12 mouse cellular contexts compared by ENCODE assay signal in genomic region chr14:103488659-103489058, GRCm38 (mm10). TPM values are rescaled to one million over a fixed set of nuclear protein-coding genes. Genes with fewer than 3 reads are reported as not detected.
A peak's percentile ranks its signal among the peaks of the same experiment; 100 is the strongest.
DNase-seq lines count a peak whose midpoint lies in the region; ATAC-seq and TF ChIP-seq lines count a peak whose summit lies in the region.
"Had no signal": no experiment of that assay in that cellular context is flagged by ENCODE, and none has a peak within 500 bp of the region (broad histone marks: within the 10 kb centered on the region; RNA-seq: fewer than 3 reads in every experiment).

No protein-coding gene starts in this region.

- TF ChIP-seq EP300 in stomach, postnatal 0 days (optimal IDR thresholded peaks at IDR 0.05): no peak

- intact Hi-C loops in gastrocnemius, postnatal 14 days (cut with DNase I; ENCODE audit: low total_unique reads): no loop called here

- DNase-seq in hindbrain, embryonic 10.5 days (ENCODE audit: low spot score): no peak
- DNase-seq in midbrain, embryonic 10.5 days (ENCODE audit: low spot score): no peak
- DNase-seq in stomach, postnatal 0 days (ENCODE audit: low spot score): no peak
- DNase-seq in adrenal gland, postnatal 4 days (ENCODE audit: low spot score in 2 of 2): no peak
- DNase-seq in gastrocnemius, postnatal 14 days: no peak
- DNase-seq: adrenal gland, adult 8-10 months; cerebellum, postnatal 25 days; kidney, postnatal 14 days had no signal

- peak; percentile 76; the same call in 1 of the 2 replicates for ATAC-seq in hindbrain, embryonic 16.5 days
- 0 out of 2 replicates have a peak, but pooled peaks have one; percentile 54 for ATAC-seq in midbrain, embryonic 15.5 days (replicated peaks)
- ATAC-seq in common myeloid progenitor, adult 5-6 weeks (replicated peaks; ENCODE audit: low read depth, poor library complexity, severe bottlenecking): peak; percentile 63; the same call in 1 of the 2 replicates
- no peak for ATAC-seq in stomach, postnatal 0 days (ENCODE audit: low FRiP score, low TSS enrichment)

- H3K9me3 ChIP-seq in hindbrain, embryonic 16.5 days (ENCODE audit: control insufficient read depth, low read length): peaks cover 11% of the 10 kb centered on the region
- H3K9me3 ChIP-seq in hindbrain, embryonic 10.5 days: peaks cover 18% of the 10 kb centered on the region; the same call in 1 of the 2 replicates
- peaks cover 3% of the 10 kb centered on the region; the same call in 1 of the 2 replicates for H3K9me3 ChIP-seq in midbrain, embryonic 15.5 days
- peaks cover 19% of the 10 kb centered on the region; the same call in 1 of the 2 replicates for H3K9me3 ChIP-seq in midbrain, embryonic 10.5 days (replicated peaks)
- no peaks in the 10 kb centered on the region for H3K9me3 ChIP-seq in stomach, postnatal 0 days (ENCODE audit: control insufficient read depth, low read length)
- H3K9me3 ChIP-seq: heart, embryonic 15.5 days had no signal

- WGBS in hindbrain, embryonic 16.5 days: 57% methylated on average over 3 of the region's 3 CpGs
- WGBS in hindbrain, embryonic 10.5 days: 80% methylated on average over 3 of the region's 3 CpGs
- WGBS in midbrain, embryonic 15.5 days: 58% methylated on average over 3 of the region's 3 CpGs
- 88% methylated on average over 3 of the region's 3 CpGs for WGBS in midbrain, embryonic 10.5 days
- 64% methylated on average over 3 of the region's 3 CpGs for WGBS in stomach, postnatal 0 days

- H3K27me3 ChIP-seq in hindbrain, embryonic 16.5 days (replicated peaks; ENCODE audit: control insufficient read depth, insufficient read depth, low read length): no peaks in the 10 kb centered on the region
- H3K27me3 ChIP-seq in hindbrain, embryonic 10.5 days (ENCODE audit: insufficient read depth, poor library complexity, severe bottlenecking): no peaks in the 10 kb centered on the region
- H3K27me3 ChIP-seq in midbrain, embryonic 15.5 days (replicated peaks): no peaks in the 10 kb centered on the region
- H3K27me3 ChIP-seq in midbrain, embryonic 10.5 days (ENCODE audit: low read depth, poor library complexity, severe bottlenecking): no peaks in the 10 kb centered on the region
- H3K27me3 ChIP-seq in stomach, postnatal 0 days (ENCODE audit: control insufficient read depth, insufficient read depth, low read length): no peaks in the 10 kb centered on the region
- H3K27me3 ChIP-seq: heart, embryonic 15.5 days had no signal

- TF ChIP-seq CTCF in stomach, postnatal 0 days (IDR thresholded peaks at IDR 0.05; ENCODE audit: low read depth): peak; percentile 62

- no peaks in the 10 kb centered on the region for H3K4me1 ChIP-seq in hindbrain, embryonic 16.5 days (ENCODE audit: control insufficient read depth, insufficient read depth, low read depth, low read length)
- no peaks in the 10 kb centered on the region for H3K4me1 ChIP-seq in hindbrain, embryonic 10.5 days (replicated peaks)
- no peaks in the 10 kb centered on the region for H3K4me1 ChIP-seq in midbrain, embryonic 15.5 days
- H3K4me1 ChIP-seq in midbrain, embryonic 10.5 days: no peaks in the 10 kb centered on the region
- H3K4me1 ChIP-seq in stomach, postnatal 0 days (replicated peaks; ENCODE audit: control insufficient read depth, insufficient read depth): no peaks in the 10 kb centered on the region
- H3K4me1 ChIP-seq: heart, embryonic 15.5 days had no signal

- H3K9ac ChIP-seq in hindbrain, embryonic 16.5 days (ENCODE audit: low read depth, low read length): no peak overlapping the region
- H3K9ac ChIP-seq in midbrain, embryonic 15.5 days: no peak overlapping the region
- no peak overlapping the region for H3K9ac ChIP-seq in stomach, postnatal 0 days (ENCODE audit: low read length)
- H3K9ac ChIP-seq: heart, embryonic 15.5 days had no signal

- H3K36me3 ChIP-seq in hindbrain, embryonic 16.5 days (ENCODE audit: control insufficient read depth, insufficient read depth, low read length): no peaks in the 10 kb centered on the region
- no peaks in the 10 kb centered on the region for H3K36me3 ChIP-seq in hindbrain, embryonic 10.5 days
- no peaks in the 10 kb centered on the region for H3K36me3 ChIP-seq in midbrain, embryonic 15.5 days (replicated peaks)
- no peaks in the 10 kb centered on the region for H3K36me3 ChIP-seq in midbrain, embryonic 10.5 days
- H3K36me3 ChIP-seq in stomach, postnatal 0 days (ENCODE audit: control insufficient read depth, insufficient read depth, low read length): no peaks in the 10 kb centered on the region
- H3K36me3 ChIP-seq: heart, embryonic 15.5 days had no signal

- no peak overlapping the region for H3K4me2 ChIP-seq in hindbrain, embryonic 16.5 days (ENCODE audit: low read length)
- H3K4me2 ChIP-seq in midbrain, embryonic 15.5 days: no peak overlapping the region
- no peak overlapping the region for H3K4me2 ChIP-seq in stomach, postnatal 0 days (replicated peaks; ENCODE audit: low read depth)
- H3K4me2 ChIP-seq: heart, embryonic 15.5 days had no signal

- no peak overlapping the region for H3K4me3 ChIP-seq in hindbrain, embryonic 16.5 days (ENCODE audit: low read length)
- no peak overlapping the region for H3K4me3 ChIP-seq in hindbrain, embryonic 10.5 days
- H3K4me3 ChIP-seq in midbrain, embryonic 15.5 days: no peak overlapping the region
- H3K4me3 ChIP-seq in midbrain, embryonic 10.5 days: no peak overlapping the region
- no peak overlapping the region for H3K4me3 ChIP-seq in stomach, postnatal 0 days (ENCODE audit: low read depth, low read length)
- H3K4me3 ChIP-seq: heart, embryonic 15.5 days had no signal

- no peak overlapping the region for H3K27ac ChIP-seq in hindbrain, embryonic 16.5 days (ENCODE audit: low read depth, low read length)
- no peak overlapping the region for H3K27ac ChIP-seq in hindbrain, embryonic 10.5 days
- no peak overlapping the region for H3K27ac ChIP-seq in midbrain, embryonic 15.5 days
- no peak overlapping the region for H3K27ac ChIP-seq in midbrain, embryonic 10.5 days (replicated peaks)
- H3K27ac ChIP-seq in stomach, postnatal 0 days (replicated peaks): 0 out of 2 replicates have a peak overlapping the region, but pooled peaks have one; percentile 18
- H3K27ac ChIP-seq: heart, embryonic 15.5 days had no signal

RNA-seq across cellular contexts. Expression of gene Scel, which starts 24.5 kb away (rescaled TPM):
- 0.14 and 0.29 TPM in 2 replicates for polyA plus RNA-seq in hindbrain, embryonic 16.5 days (2015; fragmentation: Nextera tagmentation; extraction: Ambion mirVana)
- 0.16 and 0.24 TPM in 2 replicates for polyA plus RNA-seq in hindbrain, embryonic 10.5 days (2016; fragmentation: Nextera tagmentation; extraction: Ambion mirVana)
- polyA plus RNA-seq in midbrain, embryonic 15.5 days (2015; fragmentation: Nextera tagmentation; extraction: Ambion mirVana): 0.14 and 0.19 TPM in 2 replicates
- 0.22 and 0.38 TPM in 2 replicates for polyA plus RNA-seq in midbrain, embryonic 10.5 days (2016; fragmentation: Nextera tagmentation; extraction: Ambion mirVana)
- not detected in 2 replicates for total RNA-seq in common myeloid progenitor, adult 5-6 weeks (2017)
- polyA plus RNA-seq in stomach, postnatal 0 days (2015; fragmentation: Nextera tagmentation; extraction: Ambion mirVana): 43.0 and 50.7 TPM in 2 replicates
- under 1 TPM; 0.17 to 0.50 TPM for total RNA-seq in adrenal gland, postnatal 4 days (2021)
- under 1 TPM in 1 of 2 experiments, not detected in 1; 0.18 TPM for total RNA-seq in gastrocnemius, postnatal 14 days (2021)

Comparison
In these comparisons a context has a peak if more than half of its experiments do, and no peak if none do; other contexts are left out.
1. RNA of gene Scel, which starts 24.5 kb away (polyA plus RNA-seq): 43.0 to 50.7 TPM in stomach, postnatal 0 days; 0.22 to 0.38 TPM in midbrain, embryonic 10.5 days, 0.14 to 0.19 TPM in midbrain, embryonic 15.5 days, 0.16 to 0.24 TPM in hindbrain, embryonic 10.5 days and 0.14 to 0.29 TPM in hindbrain, embryonic 16.5 days; every median in the first group is over 10 times any median in the second.